Mouse (Mus musculus): ENCODE results near the gene Hormad1.

- TF ChIP-seq POLR2A (IDR thresholded peaks at IDR 0.05; ENCODE audit: insufficient read length, low read depth): no peak
- TF ChIP-seq POLR2AphosphoS2 (IDR thresholded peaks at IDR 0.05; ENCODE audit: insufficient read length, low read depth): no peak
- no peak for TF ChIP-seq MAX (IDR thresholded peaks at IDR 0.05; ENCODE audit: low read depth)
- TF ChIP-seq USF1 (IDR thresholded peaks at IDR 0.05; ENCODE audit: low read depth): no peak
- TF ChIP-seq E2F4 (IDR thresholded peaks at IDR 0.05; ENCODE audit: insufficient read depth): no peak
- TF ChIP-seq TCF12 (IDR thresholded peaks at IDR 0.05; ENCODE audit: insufficient read depth, poor library complexity, severe bottlenecking): no peak
- no peak for TF ChIP-seq MYOG (IDR thresholded peaks at IDR 0.05; ENCODE audit: control insufficient read depth in 1 of 3, insufficient read depth in 1 of 3, insufficient read length in 2 of 3, low read depth in 2 of 3)
- no peak for TF ChIP-seq SRF (IDR thresholded peaks at IDR 0.05; ENCODE audit: control insufficient read depth, insufficient read length, low read depth)
- TF ChIP-seq CEBPB (IDR thresholded peaks at IDR 0.05; ENCODE audit: insufficient read depth, poor library complexity, severe bottlenecking): no peak
- no peak for TF ChIP-seq REST (IDR thresholded peaks at IDR 0.05; ENCODE audit: insufficient read depth, insufficient read length)
- no peak for TF ChIP-seq MYOD1 (IDR thresholded peaks at IDR 0.05; ENCODE audit: control insufficient read depth in 1 of 3, insufficient read length in 2 of 3, low read depth in 2 of 3)
- no peak for TF ChIP-seq TCF3 (IDR thresholded peaks at IDR 0.05; ENCODE audit: insufficient read length, low read depth)
Measured at GRCm38 (mm10) chr3:95632648-95633588, 73.4 kb downstream of the Hormad1 start.

Measured in myocyte (in vitro differentiated cells).